Mouse (Mus musculus): ENCODE results near the gene Ric1. TPM values are rescaled to one million over a fixed set of nuclear protein-coding genes. Genes with fewer than 3 reads are reported as not detected.
"Not testable (repeated sequence)": the region's sequence is repeated elsewhere in the genome, so short reads cannot be mapped to it uniquely, and the experiment has no call there.

The Ric1 gene
- total and polyA plus RNA-seq, 3 experiments: 41.0 to 77.2 (median 54.2) TPM

GRCm38 (mm10) chr19:29551980-29552379 lies 29.9 kb downstream of the Ric1 start:
- not testable (repeated sequence) for H3K27ac ChIP-seq (ENCODE audit: control insufficient read depth, low read depth, low read length); H3K9ac ChIP-seq (ENCODE audit: control insufficient read depth, low read depth, low read length, poor library complexity, severe bottlenecking); H3K79me2 ChIP-seq (ENCODE audit: control insufficient read depth, insufficient read depth, low read length, poor library complexity); DNase-seq (ENCODE audit: low read depth, low spot score); H3K4me3 ChIP-seq (ENCODE audit: control insufficient read depth in 1 of 2, insufficient read depth in 1 of 2, low read depth in 2 of 2, low read length in 2 of 2); H3K36me3 ChIP-seq (ENCODE audit: control insufficient read depth in 1 of 2, insufficient read depth in 2 of 2, low read length in 2 of 2); H3K27me3 ChIP-seq (ENCODE audit: control insufficient read depth in 1 of 2, insufficient read depth in 2 of 2, low read length in 2 of 2); H3K9me3 ChIP-seq (replicated peaks; ENCODE audit: insufficient read depth, low read length)
- TF ChIP-seq TCF12 (IDR thresholded peaks at IDR 0.05; ENCODE audit: low read depth, low read length) (peak; percentile 54; the same call in 1 of the 2 replicates), GATA1 (IDR thresholded peaks at IDR 0.05; ENCODE audit: low read depth, low read length) (peak; percentile 72), EP300 (IDR thresholded peaks at IDR 0.05; ENCODE audit: low read depth in 1 of 2, low read length in 2 of 2) (peak in 1 of 2 experiments; percentile 76; a peak in 2 of 4 replicates), ETS1 (IDR thresholded peaks at IDR 0.05; ENCODE audit: low read depth, low read length) (peak; percentile 44; the same call in 1 of the 2 replicates)
- H3K4me1 ChIP-seq (ENCODE audit: control insufficient read depth in 1 of 2, insufficient read depth in 2 of 2, low read length in 2 of 2): peaks cover 2 to 11% of the 10 kb centered on the region in 2 experiments

- H3K36me3 ChIP-seq (ENCODE audit: control insufficient read depth in 1 of 2, insufficient read depth in 2 of 2, low read length in 2 of 2): peaks cover 11 to 29% of the 10 kb centered on the region in 2 experiments
- H3K79me2 ChIP-seq (ENCODE audit: control insufficient read depth, insufficient read depth, low read length, poor library complexity); H3K9me3 ChIP-seq (replicated peaks; ENCODE audit: insufficient read depth, low read length); H3K27ac ChIP-seq (ENCODE audit: control insufficient read depth, low read depth, low read length); H3K27me3 ChIP-seq (ENCODE audit: control insufficient read depth in 1 of 2, insufficient read depth in 2 of 2, low read length in 2 of 2); H3K4me3 ChIP-seq (ENCODE audit: control insufficient read depth in 1 of 2, insufficient read depth in 1 of 2, low read depth in 2 of 2, low read length in 2 of 2); H3K9ac ChIP-seq (ENCODE audit: control insufficient read depth, low read depth, low read length, poor library complexity, severe bottlenecking): not testable (repeated sequence)
- TF ChIP-seq MXI1 (IDR thresholded peaks at IDR 0.05; ENCODE audit: low read depth, low read length) (peak; percentile 52; the same call in 1 of the 2 replicates), EP300 (IDR thresholded peaks at IDR 0.05; ENCODE audit: low read depth in 1 of 2, low read length in 2 of 2) (peak; percentile 95 to 96), TCF12 (IDR thresholded peaks at IDR 0.05; ENCODE audit: low read depth, low read length) (peak; percentile 98), GATA1 (IDR thresholded peaks at IDR 0.05; ENCODE audit: low read depth, low read length) (peak; percentile 98), RCOR1 (IDR thresholded peaks at IDR 0.05; ENCODE audit: low read depth, low read length) (peak; percentile 95), ETS1 (IDR thresholded peaks at IDR 0.05; ENCODE audit: low read depth, low read length) (peak; percentile 71), TAL1 (IDR thresholded peaks at IDR 0.05; ENCODE audit: low read length) (peak; percentile 89), TBP (IDR thresholded peaks at IDR 0.05; ENCODE audit: low read depth, low read length) (peak; percentile 79), MAX (IDR thresholded peaks at IDR 0.05; ENCODE audit: low read length) (peak; percentile 55)
- H3K4me1 ChIP-seq (ENCODE audit: control insufficient read depth in 1 of 2, insufficient read depth in 2 of 2, low read length in 2 of 2): peaks cover 7 to 17% of the 10 kb centered on the region in 2 experiments
- peak; percentile 83 for DNase-seq (ENCODE audit: low read depth, low spot score)
Observed at GRCm38 (mm10) chr19:29557171-29557845, 35.2 kb downstream of the Ric1 start.

GRCm38 (mm10) chr19:29562166-29562565 lies 40.1 kb downstream of the Ric1 start:
- Histone ChIP-seq H3K27me3 (ENCODE audit: control insufficient read depth in 1 of 2, insufficient read depth in 2 of 2, low read length in 2 of 2) (no peaks in the 10 kb centered on the region), H3K4me1 (ENCODE audit: control insufficient read depth in 1 of 2, insufficient read depth in 2 of 2, low read length in 2 of 2) (peaks cover 15 to 22% of the 10 kb centered on the region in 2 experiments), H3K27ac (ENCODE audit: control insufficient read depth, low read depth, low read length) (no peak overlapping the region), H3K4me3 (ENCODE audit: control insufficient read depth in 1 of 2, insufficient read depth in 1 of 2, low read depth in 2 of 2, low read length in 2 of 2) (no peak overlapping the region), H3K36me3 (ENCODE audit: control insufficient read depth in 1 of 2, insufficient read depth in 2 of 2, low read length in 2 of 2) (peaks cover 19 to 39% of the 10 kb centered on the region in 2 experiments), H3K9me3 (replicated peaks; ENCODE audit: insufficient read depth, low read length) (no peaks in the 10 kb centered on the region), H3K79me2 (ENCODE audit: control insufficient read depth, insufficient read depth, low read length, poor library complexity) (peaks cover 3% of the 10 kb centered on the region; the same call in 1 of the 2 replicates), H3K9ac (ENCODE audit: control insufficient read depth, low read depth, low read length, poor library complexity, severe bottlenecking) (no peak overlapping the region)
- TF ChIP-seq MAZ (IDR thresholded peaks at IDR 0.05; ENCODE audit: low read depth, low read length): no peak
- no peak for TF ChIP-seq ELF1 (IDR thresholded peaks at IDR 0.05; ENCODE audit: low read depth, low read length)
- no peak for TF ChIP-seq POLR2A (IDR thresholded peaks at IDR 0.05; ENCODE audit: control insufficient read depth in 1 of 2, insufficient read depth in 1 of 2, low read depth in 1 of 2, low read length in 2 of 2, poor library complexity in 1 of 2)
- no peak for TF ChIP-seq GABPA (IDR thresholded peaks at IDR 0.05; ENCODE audit: low read depth, low read length)
- no peak for TF ChIP-seq CHD2 (IDR thresholded peaks at IDR 0.05; ENCODE audit: low read length)
- no peak for TF ChIP-seq CHD1 (IDR thresholded peaks at IDR 0.05; ENCODE audit: low read depth, low read length)
- TF ChIP-seq MAFK (IDR thresholded peaks at IDR 0.05; ENCODE audit: borderline replicate concordance, low read depth, low read length): no peak
- no peak for TF ChIP-seq MAX (IDR thresholded peaks at IDR 0.05; ENCODE audit: low read length)
- no peak for TF ChIP-seq MEF2A (IDR thresholded peaks at IDR 0.05; ENCODE audit: extremely low read depth, insufficient replicate concordance, low read depth, low read length, poor library complexity, severe bottlenecking)
- TF ChIP-seq RAD21 (IDR thresholded peaks at IDR 0.05; ENCODE audit: low read depth, low read length): no peak
- TF ChIP-seq ZMIZ1 (IDR thresholded peaks at IDR 0.05; ENCODE audit: low read depth, low read length): no peak
- no peak for TF ChIP-seq BHLHE40 (IDR thresholded peaks at IDR 0.05; ENCODE audit: borderline replicate concordance, low read depth, low read length)
- no peak for DNase-seq (ENCODE audit: low read depth, low spot score)

All from MEL (cell line).